Mouse (Mus musculus) limb, embryonic 14.5 days (tissue): Measurements from ENCODE around the gene Smcp. TPM values are rescaled to one million over a fixed set of nuclear protein-coding genes. Genes with fewer than 3 reads are reported as not detected.
A peak's percentile ranks its signal among the peaks of the same experiment; 100 is the strongest.

ENCODE experiments used
- ATAC-seq: fragments of 200-750 bp; cut with Nextera tagmentation; 2 replicates; pipeline ENCODE4 v1.8.0; 2017; ENCODE audit warnings: low read depth, moderate number of reproducible peaks, moderate TSS enrichment; ENCODE audit not compliant: low FRiP score
- DNase-seq: peaks from one replicate; pipeline ENCODE4 v3.0.0-alpha.2; 2015; ENCODE audit warnings: low spot score
- H3K27ac ChIP-seq: fragments of 300-500 bp; sonication (generic); replicated peaks from 2 replicates; pipeline ENCODE4 v1.5.1; 2014; ENCODE audit warnings: low read depth, mild to moderate bottlenecking, low read length, moderate library complexity, mixed read lengths
- H3K27me3 ChIP-seq: fragments of 300-500 bp; sonication (generic); 2 replicates; pipeline ENCODE4 v1.6.1; 2014; ENCODE audit warnings: low read length, mixed read lengths; ENCODE audit not compliant: control insufficient read depth, insufficient read depth
- H3K36me3 ChIP-seq: fragments of 300-500 bp; sonication (generic); 2 replicates; pipeline ENCODE4 v1.6.1; 2014; ENCODE audit warnings: mild to moderate bottlenecking, low read length, moderate library complexity, mixed read lengths; ENCODE audit not compliant: control insufficient read depth, insufficient read depth
- H3K4me1 ChIP-seq: fragments of 300-500 bp; sonication (generic); 2 replicates; pipeline ENCODE4 v1.6.1; 2014; ENCODE audit warnings: antibody characterized with exemption, low read length, mixed read lengths; ENCODE audit not compliant: control insufficient read depth, insufficient read depth
- H3K4me2 ChIP-seq: fragments of 300-500 bp; sonication (generic); replicated peaks from 2 replicates; pipeline ENCODE4 v1.6.1; 2014; ENCODE audit warnings: low read depth, mild to moderate bottlenecking, low read length, moderate library complexity; ENCODE audit not compliant: severe bottlenecking
- H3K4me3 ChIP-seq: fragments of 300-500 bp; sonication (generic); replicated peaks from 2 replicates; pipeline ENCODE4 v1.5.1; 2014; ENCODE audit warnings: low read length
- H3K9ac ChIP-seq: fragments of 300-500 bp; sonication (generic); 2 replicates; pipeline ENCODE4 v1.6.1; 2014; ENCODE audit warnings: mild to moderate bottlenecking, low read depth, low read length, moderate library complexity; ENCODE audit not compliant: severe bottlenecking
- H3K9me3 ChIP-seq: fragments of 300-500 bp; sonication (generic); 2 replicates; pipeline ENCODE4 v1.6.1; 2016; ENCODE audit warnings: low read length; ENCODE audit not compliant: control insufficient read depth
- POLR2A ChIP-seq: fragments of 200-500 bp; IDR thresholded peaks from 2 replicates; pipeline ENCODE4 v1.8.0; 2012; ENCODE audit warnings: inconsistent platforms, mild to moderate bottlenecking, moderate library complexity, borderline replicate concordance; ENCODE audit not compliant: insufficient read depth, insufficient read length; ENCODE audit errors: extremely low read depth
- WGBS: fragments of 180-500 bp; shearing (Covaris S2); extraction: QIAGEN DNeasy Blood & Tissue Kit; methylation state at CpG from one replicate; pipeline ENCODE4 v1.1.7; 2014; 5-methylcytosine and 5-hydroxymethylcytosine counted together
- polyA plus RNA-seq, 2 experiments: library from polyadenylated mRNA; depleted of rRNA in 1 of 2; stranded (reverse) in 1 of 2; unstranded in 1 of 2; fragments of >200 nt; fragmentation: Nextera tagmentation in 1 of 2; extraction: Ambion mirVana in 1 of 2; gene quantifications; 2 replicates each; pipeline versions ENCODE4 v1.2.1 to v1.2.3; 2012 to 2014

Smcp gene
- polyA plus RNA-seq, 2 experiments = not detected

DNA sequence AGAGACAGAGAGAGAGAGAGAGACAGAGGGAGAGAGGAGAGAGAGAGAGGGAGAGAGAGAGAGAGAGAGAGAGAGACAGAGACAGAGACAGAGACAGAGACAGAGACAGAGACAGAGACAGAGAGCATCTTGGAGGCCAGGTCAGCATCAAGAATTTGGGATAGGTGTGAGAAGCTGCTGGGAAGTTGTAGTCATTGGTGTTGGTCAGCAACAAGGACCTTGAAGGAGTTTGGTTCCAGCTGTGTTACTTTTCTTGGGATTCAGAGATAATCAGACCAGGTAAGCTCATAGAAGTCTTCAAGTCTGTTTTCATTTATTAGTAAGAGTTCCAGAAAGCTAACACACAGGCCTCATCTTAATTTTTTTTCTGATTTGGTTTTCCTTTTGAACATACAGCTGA, 18.6 kb upstream of the Smcp start, which contains the start of gene 2210017I01Rik:
Gene 2210017I01Rik, minus strand, starts transcription at position 101 of the 400 bp plus-strand sequence.
- no peak for TF ChIP-seq POLR2A
- DNase-seq = no peak
- H3K9ac ChIP-seq = no peak within 1 kb of the TSS
- no peak within 1 kb of the TSS for H3K27ac ChIP-seq
- no peaks in the 10 kb centered on the region for H3K9me3 ChIP-seq
- H3K36me3 ChIP-seq = no peaks in the 10 kb centered on the region
- H3K27me3 ChIP-seq = no peaks in the 10 kb centered on the region
- no peak for ATAC-seq
- no peaks in the 10 kb centered on the region for H3K4me1 ChIP-seq
- no peak within 1 kb of the TSS for H3K4me3 ChIP-seq
- no peak within 1 kb of the TSS for H3K4me2 ChIP-seq

DNA sequence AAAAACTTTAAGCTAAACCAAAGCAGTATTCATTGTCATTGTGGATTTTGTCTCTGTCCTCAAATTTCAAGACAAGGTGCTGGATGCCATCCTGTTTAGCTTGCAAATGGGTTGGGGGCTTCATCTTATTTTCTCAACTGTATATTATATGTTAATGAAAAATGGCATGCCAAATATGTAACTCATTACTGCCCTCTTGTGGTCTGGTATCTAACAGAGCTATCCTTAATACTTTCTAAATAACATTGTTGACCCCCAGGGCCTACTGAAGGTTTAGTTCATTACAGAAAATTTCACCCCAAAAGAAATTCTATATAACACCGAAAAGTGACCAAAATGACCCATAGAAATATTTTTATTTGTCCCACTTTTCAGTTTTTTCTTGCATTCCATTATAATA, 13.4 kb upstream of the Smcp start:
- Histone ChIP-seq H3K9me3 (peaks cover 6% of the 10 kb centered on the region; the same call in 1 of the 2 replicates), H3K4me2 (no peak overlapping the region), H3K27ac (no peak overlapping the region), H3K4me3 (no peak overlapping the region), H3K27me3 (no peaks in the 10 kb centered on the region), H3K9ac (no peak overlapping the region), H3K36me3 (no peaks in the 10 kb centered on the region), H3K4me1 (no peaks in the 10 kb centered on the region)
- TF ChIP-seq POLR2A = no peak
- peak; percentile 45 for DNase-seq
- WGBS = 47% methylated on average over 1 of the region's 1 CpGs
- ATAC-seq = no peak

DNA sequence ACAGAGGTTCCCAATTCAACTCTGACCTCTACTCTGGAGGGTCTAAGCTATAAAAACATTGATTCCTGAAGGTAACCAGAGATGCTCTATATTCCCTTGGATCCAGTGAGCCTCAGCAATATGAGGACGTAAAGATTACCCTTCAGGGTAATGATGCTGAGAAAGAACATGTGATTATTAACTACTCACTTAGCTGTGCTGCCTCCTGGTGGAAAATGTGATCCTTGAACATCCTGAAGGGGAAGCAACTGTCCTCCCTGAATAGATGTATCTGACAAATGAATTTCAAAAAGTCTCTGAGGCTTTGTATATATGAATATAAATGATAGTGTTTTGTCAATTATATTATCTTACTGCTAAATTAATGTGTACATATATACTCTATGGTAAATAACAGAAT, 11.7 kb upstream of the Smcp start:
- H3K9me3 ChIP-seq = peaks cover 6% of the 10 kb centered on the region; the same call in 1 of the 2 replicates
- H3K4me3 ChIP-seq = no peak overlapping the region
- H3K27me3 ChIP-seq = no peaks in the 10 kb centered on the region
- no peak overlapping the region for H3K27ac ChIP-seq
- ATAC-seq (no peak), DNase-seq (no peak)
- H3K9ac ChIP-seq = no peak overlapping the region
- no peaks in the 10 kb centered on the region for H3K4me1 ChIP-seq
- no peaks in the 10 kb centered on the region for H3K36me3 ChIP-seq
- H3K4me2 ChIP-seq = no peak overlapping the region
- TF ChIP-seq POLR2A = no peak
- WGBS = 50% methylated on average over 1 of the region's 1 CpGs

DNA sequence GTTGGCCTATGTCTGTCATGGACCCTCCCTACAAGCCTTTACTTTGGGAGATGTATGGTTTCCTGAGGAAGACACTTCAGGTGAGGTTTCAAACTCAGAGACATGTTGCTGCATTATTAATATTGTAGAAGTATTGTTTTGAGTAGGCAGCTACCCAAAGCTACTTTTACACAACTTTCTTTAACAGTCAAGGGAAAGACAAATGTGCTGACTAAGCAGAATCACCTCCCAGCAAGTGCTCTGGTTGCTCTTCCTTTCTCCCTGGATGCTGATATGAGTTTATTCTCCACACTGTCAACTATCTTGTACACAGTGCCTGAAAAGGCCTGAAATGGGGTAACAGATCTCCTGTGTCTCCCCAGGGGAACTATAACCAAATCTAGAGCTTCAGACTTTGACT, 11.2 kb upstream of the Smcp start:
- DNase-seq = no peak
- ATAC-seq = no peak

DNA sequence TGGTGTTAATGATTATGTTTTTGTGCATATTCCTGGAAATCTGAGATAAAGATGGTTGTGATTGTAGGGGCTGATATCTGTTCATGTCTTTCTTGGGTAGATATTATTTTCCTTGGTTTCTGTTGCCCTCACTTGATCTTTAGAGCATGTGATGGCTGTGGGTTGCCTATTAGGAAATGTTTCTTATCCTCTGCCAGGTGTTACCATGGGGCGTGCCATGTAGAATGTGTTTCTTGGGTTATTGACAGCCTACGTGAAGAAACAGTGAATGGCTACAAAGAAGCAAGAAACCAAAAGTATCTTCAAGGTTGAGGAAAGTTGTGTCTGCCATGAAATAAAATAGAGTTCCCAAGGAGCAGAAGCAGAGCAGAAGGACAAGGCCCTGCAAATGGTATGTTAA, 9.6 kb upstream of the Smcp start:
- Histone ChIP-seq H3K9me3 (peaks cover 6% of the 10 kb centered on the region; the same call in 1 of the 2 replicates), H3K4me2 (no peak overlapping the region), H3K27me3 (no peaks in the 10 kb centered on the region), H3K36me3 (no peaks in the 10 kb centered on the region), H3K27ac (no peak overlapping the region), H3K4me1 (no peaks in the 10 kb centered on the region), H3K9ac (no peak overlapping the region), H3K4me3 (no peak overlapping the region)
- ATAC-seq (no peak), DNase-seq (no peak)
- WGBS = 88% methylated on average over 2 of the region's 2 CpGs
- TF ChIP-seq POLR2A = no peak

More for the DNA sequence above, 11.2 kb upstream of the Smcp start:
- TF ChIP-seq POLR2A = no peak
- Histone ChIP-seq H3K4me3 (no peak overlapping the region), H3K27me3 (no peaks in the 10 kb centered on the region), H3K4me1 (no peaks in the 10 kb centered on the region), H3K27ac (no peak overlapping the region), H3K36me3 (no peaks in the 10 kb centered on the region), H3K9me3 (peaks cover 6% of the 10 kb centered on the region; the same call in 1 of the 2 replicates), H3K4me2 (no peak overlapping the region), H3K9ac (no peak overlapping the region)

DNA sequence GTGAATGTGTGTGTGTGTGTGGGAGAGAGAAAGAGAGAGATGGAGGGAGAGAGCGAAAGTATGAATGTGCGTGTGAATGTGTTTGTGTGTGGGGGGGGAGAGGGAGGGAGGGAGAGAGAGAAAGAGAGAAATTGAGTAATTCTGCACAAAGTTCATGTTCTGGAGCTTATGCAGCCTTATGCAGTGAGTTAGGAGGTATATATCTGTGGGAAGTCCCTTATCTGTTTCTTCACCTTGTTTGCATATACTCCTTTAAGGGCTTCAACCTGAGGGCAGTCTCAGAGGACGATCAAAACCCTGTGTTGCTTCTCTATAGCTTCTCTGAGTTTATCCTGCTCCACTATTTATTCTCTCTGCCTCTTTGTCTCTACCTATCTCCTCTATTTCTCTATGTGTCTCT, 1.6 kb downstream of the Smcp start:
- 77% methylated on average over 3 of the region's 3 CpGs for WGBS

More for the DNA sequence above, 1.6 kb downstream of the Smcp start:
- H3K4me2 ChIP-seq = no peak overlapping the region
- no peak overlapping the region for H3K27ac ChIP-seq
- no peak overlapping the region for H3K4me3 ChIP-seq
- H3K36me3 ChIP-seq = no peaks in the 10 kb centered on the region
- no peaks in the 10 kb centered on the region for H3K4me1 ChIP-seq
- no peak for ATAC-seq
- no peak for TF ChIP-seq POLR2A
- DNase-seq = no peak
- no peaks in the 10 kb centered on the region for H3K9me3 ChIP-seq
- H3K9ac ChIP-seq = no peak overlapping the region
- H3K27me3 ChIP-seq = no peaks in the 10 kb centered on the region
